Mouse (Mus musculus): Measurements from ENCODE around the gene Nlgn2. TPM values are rescaled to one million over a fixed set of nuclear protein-coding genes. Genes with fewer than 3 reads are reported as not detected.

Gene Nlgn2
- polyA plus RNA-seq, 1 experiment from 2014 or later: 25.1 TPM

- Histone ChIP-seq H3K36me3 (ENCODE audit: control insufficient read depth, insufficient read depth, low read length) (peaks cover 8% of the 10 kb centered on the region), H3K4me1 (ENCODE audit: control insufficient read depth, insufficient read depth, low read length) (peaks cover 34% of the 10 kb centered on the region), H3K4me2 (ENCODE audit: low read length) (peak within 1 kb of the TSS; percentile 99), H3K27me3 (ENCODE audit: control insufficient read depth, insufficient read depth, low read length) (no peaks in the 10 kb centered on the region), H3K4me3 (replicated peaks; ENCODE audit: low read depth, low read length) (peak within 1 kb of the TSS; percentile 94), H3K27ac (replicated peaks; ENCODE audit: low read depth, low read length) (peak within 1 kb of the TSS; percentile 96), H3K9me3 (ENCODE audit: control insufficient read depth, low read length) (no peaks in the 10 kb centered on the region), H3K9ac (replicated peaks; ENCODE audit: low read length) (peak within 1 kb of the TSS; percentile 95)
- ATAC-seq (ENCODE audit: low FRiP score, low TSS enrichment): peak; percentile 87
- DNase-seq: peak; percentile 98
- WGBS: under 1% methylated on average over 34 of the region's 34 CpGs
These were observed 549 bp upstream of the Nlgn2 start, which contains the start of gene Tmem256 for GRCm38 (mm10) chr11:69837952-69838713. Gene Tmem256, plus strand, starts transcription at chr11:69838514.

- peak; percentile 6; the same call in 1 of the 2 replicates for ATAC-seq (ENCODE audit: low FRiP score, low TSS enrichment)
- Histone ChIP-seq H3K4me2 (ENCODE audit: low read length) (peak overlapping the region; percentile 99), H3K9me3 (ENCODE audit: control insufficient read depth, low read length) (no peaks in the 10 kb centered on the region), H3K36me3 (ENCODE audit: control insufficient read depth, insufficient read depth, low read length) (peaks cover 20% of the 10 kb centered on the region), H3K4me1 (ENCODE audit: control insufficient read depth, insufficient read depth, low read length) (peaks cover 34% of the 10 kb centered on the region), H3K27ac (replicated peaks; ENCODE audit: low read depth, low read length) (peak overlapping the region; percentile 96), H3K4me3 (replicated peaks; ENCODE audit: low read depth, low read length) (peak overlapping the region; percentile 94), H3K9ac (replicated peaks; ENCODE audit: low read length) (peak overlapping the region; percentile 95), H3K27me3 (ENCODE audit: control insufficient read depth, insufficient read depth, low read length) (no peaks in the 10 kb centered on the region)
- DNase-seq: peak; percentile 72
- WGBS: under 1% methylated on average over 52 of the region's 52 CpGs
These were observed 644 bp downstream of the Nlgn2 start for GRCm38 (mm10) chr11:69836703-69837576.

- no peak for ATAC-seq (ENCODE audit: low FRiP score, low TSS enrichment)
- WGBS: 2% methylated on average over 4 of the region's 4 CpGs
These were observed 1.6 kb downstream of the Nlgn2 start for GRCm38 (mm10) chr11:69835966-69836335.

GRCm38 (mm10) chr11:69835326-69835965 is 2.1 kb downstream of the Nlgn2 start:
- Histone ChIP-seq H3K4me2 (ENCODE audit: low read length) (peak overlapping the region; percentile 99), H3K36me3 (ENCODE audit: control insufficient read depth, insufficient read depth, low read length) (peaks cover 34% of the 10 kb centered on the region), H3K27ac (replicated peaks; ENCODE audit: low read depth, low read length) (peak overlapping the region; percentile 96), H3K4me1 (ENCODE audit: control insufficient read depth, insufficient read depth, low read length) (peaks cover 34% of the 10 kb centered on the region), H3K9me3 (ENCODE audit: control insufficient read depth, low read length) (no peaks in the 10 kb centered on the region), H3K9ac (replicated peaks; ENCODE audit: low read length) (peak overlapping the region; percentile 95), H3K4me3 (replicated peaks; ENCODE audit: low read depth, low read length) (peak overlapping the region; percentile 94), H3K27me3 (ENCODE audit: control insufficient read depth, insufficient read depth, low read length) (no peaks in the 10 kb centered on the region)
- DNase-seq (peak; percentile 64), ATAC-seq (ENCODE audit: low FRiP score, low TSS enrichment) (no peak)
- WGBS: under 1% methylated on average over 9 of the region's 9 CpGs

More at GRCm38 (mm10) chr11:69835966-69836335, 1.6 kb downstream of the Nlgn2 start:
- Histone ChIP-seq H3K4me3 (replicated peaks; ENCODE audit: low read depth, low read length) (peak overlapping the region; percentile 94), H3K27ac (replicated peaks; ENCODE audit: low read depth, low read length) (peak overlapping the region; percentile 96), H3K4me2 (ENCODE audit: low read length) (peak overlapping the region; percentile 99), H3K9ac (replicated peaks; ENCODE audit: low read length) (peak overlapping the region; percentile 95), H3K36me3 (ENCODE audit: control insufficient read depth, insufficient read depth, low read length) (peaks cover 29% of the 10 kb centered on the region), H3K4me1 (ENCODE audit: control insufficient read depth, insufficient read depth, low read length) (peaks cover 34% of the 10 kb centered on the region), H3K9me3 (ENCODE audit: control insufficient read depth, low read length) (no peaks in the 10 kb centered on the region), H3K27me3 (ENCODE audit: control insufficient read depth, insufficient read depth, low read length) (no peaks in the 10 kb centered on the region)
- peak; percentile 29 for DNase-seq

- peaks cover 30% of the 10 kb centered on the region for H3K4me1 ChIP-seq (ENCODE audit: control insufficient read depth, insufficient read depth, low read length)
- peak overlapping the region; percentile 96 for H3K27ac ChIP-seq (replicated peaks; ENCODE audit: low read depth, low read length)
- ATAC-seq (ENCODE audit: low FRiP score, low TSS enrichment) (no peak), DNase-seq (peak; percentile 71)
- peaks cover 41% of the 10 kb centered on the region for H3K36me3 ChIP-seq (ENCODE audit: control insufficient read depth, insufficient read depth, low read length)
- H3K9me3 ChIP-seq (ENCODE audit: control insufficient read depth, low read length): no peaks in the 10 kb centered on the region
- H3K4me2 ChIP-seq (ENCODE audit: low read length): peak overlapping the region; percentile 99
- WGBS: 5% methylated on average over 47 of the region's 48 CpGs
- H3K9ac ChIP-seq (replicated peaks; ENCODE audit: low read length): peak overlapping the region; percentile 95
- peak overlapping the region; percentile 94 for H3K4me3 ChIP-seq (replicated peaks; ENCODE audit: low read depth, low read length)
- H3K27me3 ChIP-seq (ENCODE audit: control insufficient read depth, insufficient read depth, low read length): no peaks in the 10 kb centered on the region
These were observed 3.5 kb downstream of the Nlgn2 start for GRCm38 (mm10) chr11:69834001-69834549.

GRCm38 (mm10) chr11:69833554-69833953 is 4.0 kb downstream of the Nlgn2 start:
- Histone ChIP-seq H3K27ac (replicated peaks; ENCODE audit: low read depth, low read length) (peak overlapping the region; percentile 96), H3K4me1 (ENCODE audit: control insufficient read depth, insufficient read depth, low read length) (peaks cover 27% of the 10 kb centered on the region)
- WGBS: 63% methylated on average over 8 of the region's 8 CpGs

GRCm38 (mm10) chr11:69828832-69829231 is 8.8 kb downstream of the Nlgn2 start:
- H3K27ac ChIP-seq (replicated peaks; ENCODE audit: low read depth, low read length): no peak overlapping the region
- peaks cover 87% of the 10 kb centered on the region for H3K36me3 ChIP-seq (ENCODE audit: control insufficient read depth, insufficient read depth, low read length)
- DNase-seq (no peak), ATAC-seq (ENCODE audit: low FRiP score, low TSS enrichment) (no peak)
- H3K4me1 ChIP-seq (ENCODE audit: control insufficient read depth, insufficient read depth, low read length): peaks cover 4% of the 10 kb centered on the region
- H3K9me3 ChIP-seq (ENCODE audit: control insufficient read depth, low read length): no peaks in the 10 kb centered on the region
- H3K4me2 ChIP-seq (ENCODE audit: low read length): no peak overlapping the region
- H3K9ac ChIP-seq (replicated peaks; ENCODE audit: low read length): no peak overlapping the region
- no peak overlapping the region for H3K4me3 ChIP-seq (replicated peaks; ENCODE audit: low read depth, low read length)
- 55% methylated on average over 5 of the region's 5 CpGs for WGBS
- H3K27me3 ChIP-seq (ENCODE audit: control insufficient read depth, insufficient read depth, low read length): no peaks in the 10 kb centered on the region

More at GRCm38 (mm10) chr11:69833554-69833953, 4.0 kb downstream of the Nlgn2 start:
- Histone ChIP-seq H3K9me3 (ENCODE audit: control insufficient read depth, low read length) (no peaks in the 10 kb centered on the region), H3K4me3 (replicated peaks; ENCODE audit: low read depth, low read length) (peak overlapping the region; percentile 94), H3K36me3 (ENCODE audit: control insufficient read depth, insufficient read depth, low read length) (peaks cover 41% of the 10 kb centered on the region), H3K9ac (replicated peaks; ENCODE audit: low read length) (peak overlapping the region; percentile 95), H3K4me2 (ENCODE audit: low read length) (peak overlapping the region; percentile 99), H3K27me3 (ENCODE audit: control insufficient read depth, insufficient read depth, low read length) (no peaks in the 10 kb centered on the region)
- ATAC-seq (ENCODE audit: low FRiP score, low TSS enrichment): no peak
- DNase-seq: no peak

GRCm38 (mm10) chr11:69823456-69823855 is 14.1 kb downstream of the Nlgn2 start:
- H3K4me1 ChIP-seq (ENCODE audit: control insufficient read depth, insufficient read depth, low read length): no peaks in the 10 kb centered on the region
- ATAC-seq (ENCODE audit: low FRiP score, low TSS enrichment) (no peak), DNase-seq (no peak)
- WGBS: 83% methylated on average over 2 of the region's 2 CpGs
- H3K9me3 ChIP-seq (ENCODE audit: control insufficient read depth, low read length): no peaks in the 10 kb centered on the region
- H3K36me3 ChIP-seq (ENCODE audit: control insufficient read depth, insufficient read depth, low read length): peaks cover 47% of the 10 kb centered on the region
- H3K4me2 ChIP-seq (ENCODE audit: low read length): no peak overlapping the region
- no peak overlapping the region for H3K9ac ChIP-seq (replicated peaks; ENCODE audit: low read length)
- no peak overlapping the region for H3K27ac ChIP-seq (replicated peaks; ENCODE audit: low read depth, low read length)
- no peak overlapping the region for H3K4me3 ChIP-seq (replicated peaks; ENCODE audit: low read depth, low read length)
- no peaks in the 10 kb centered on the region for H3K27me3 ChIP-seq (ENCODE audit: control insufficient read depth, insufficient read depth, low read length)

Measured in midbrain, embryonic 14.5 days (tissue).